Mouse (Mus musculus): ENCODE data around the gene Etv6.

Gene Etv6

DNA sequence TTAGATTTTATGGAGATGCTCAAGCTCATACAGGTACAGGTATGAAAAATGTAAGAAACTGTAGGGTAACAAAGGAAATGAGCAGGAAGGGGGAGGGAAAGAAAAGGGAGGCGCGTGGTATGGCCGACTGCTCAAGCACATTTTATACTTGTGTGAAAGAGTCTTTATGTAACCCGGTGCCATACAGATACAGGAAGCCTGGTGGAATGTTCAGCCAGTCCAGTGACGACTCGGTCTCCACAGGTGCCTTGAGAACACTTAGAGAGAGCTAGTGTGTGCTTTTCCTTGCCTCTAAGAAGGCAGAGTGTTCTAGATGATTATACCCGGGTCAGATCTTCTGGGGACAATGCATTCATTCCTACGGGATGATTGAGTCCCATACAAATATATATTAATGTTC, 215.9 kb downstream of the Etv6 start:
- no peak for DNase-seq (ENCODE audit: low spot score in 2 of 2)

- no peak for DNase-seq (ENCODE audit: low spot score in 2 of 2)
Observed at GRCm38 (mm10) chr6:134252081-134252755, 216.7 kb downstream of the Etv6 start.

DNA sequence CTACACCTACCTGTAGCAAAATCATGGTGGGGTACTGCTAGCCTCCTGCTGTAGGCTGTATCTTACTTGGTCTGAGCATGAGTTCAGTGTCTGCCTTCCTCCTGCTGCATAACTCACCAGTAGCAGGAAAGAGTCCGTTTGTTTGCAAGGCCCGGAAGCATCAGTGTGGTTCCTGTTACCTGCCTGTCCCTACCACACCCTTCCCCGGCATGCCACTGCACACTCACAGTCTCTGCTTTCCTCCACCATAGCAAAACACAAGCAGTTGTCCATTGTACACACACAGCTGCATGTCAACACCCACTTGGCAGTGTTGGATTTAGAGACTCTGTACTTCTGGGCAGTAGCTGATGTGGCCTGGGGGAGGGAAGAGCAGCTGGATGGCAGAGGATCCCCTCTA, 220.9 kb downstream of the Etv6 start:
- DNase-seq (ENCODE audit: low spot score in 2 of 2) = no peak

GRCm38 (mm10) chr6:134259913-134260312, 224.4 kb downstream of the Etv6 start:
- DNase-seq (ENCODE audit: low spot score in 2 of 2) = no peak

DNA sequence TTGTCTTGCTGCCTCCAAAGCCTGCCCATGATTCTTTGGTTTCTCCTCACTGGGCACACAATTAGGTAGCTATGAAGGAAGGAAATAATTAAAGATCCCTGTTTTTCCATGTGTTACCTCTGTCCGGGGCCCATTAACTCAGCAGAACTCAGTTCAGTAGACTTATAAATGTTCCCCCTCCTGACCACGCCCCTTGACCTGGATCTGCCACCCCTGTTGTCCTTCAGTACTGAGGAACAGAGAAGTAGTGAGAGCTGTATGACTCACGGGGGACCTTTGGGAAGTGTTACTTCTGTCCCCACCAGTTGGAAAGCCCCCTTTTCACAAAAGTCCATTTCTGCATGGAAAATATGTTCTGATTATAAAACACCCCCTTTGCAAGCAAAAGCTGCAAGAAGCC, 226.4 kb downstream of the Etv6 start:
- DNase-seq (ENCODE audit: low spot score in 2 of 2) = no peak

DNA sequence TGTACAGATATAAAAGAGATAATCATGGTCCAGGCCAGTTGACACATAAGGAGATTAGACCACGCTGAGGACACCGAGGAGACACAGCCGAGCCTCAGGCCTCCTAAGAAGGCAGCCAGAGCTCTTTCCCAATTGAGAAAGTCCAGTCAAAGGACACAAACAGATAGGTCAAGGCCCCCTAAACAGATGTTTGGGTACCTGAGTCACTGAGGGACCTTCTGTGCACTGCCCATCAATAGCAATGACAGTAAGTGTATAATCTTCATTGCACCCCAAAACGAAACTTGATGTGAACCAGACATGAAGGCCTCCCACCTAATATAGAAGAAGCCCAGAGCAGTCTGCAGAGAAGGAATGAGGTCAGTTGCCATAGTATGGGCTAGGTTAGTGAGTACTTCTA, 226.9 kb downstream of the Etv6 start:
- DNase-seq (ENCODE audit: low spot score in 2 of 2) = no peak

- no peak for DNase-seq (ENCODE audit: low spot score in 2 of 2)
Observed at GRCm38 (mm10) chr6:134262911-134263607, 227.6 kb downstream of the Etv6 start.

DNA sequence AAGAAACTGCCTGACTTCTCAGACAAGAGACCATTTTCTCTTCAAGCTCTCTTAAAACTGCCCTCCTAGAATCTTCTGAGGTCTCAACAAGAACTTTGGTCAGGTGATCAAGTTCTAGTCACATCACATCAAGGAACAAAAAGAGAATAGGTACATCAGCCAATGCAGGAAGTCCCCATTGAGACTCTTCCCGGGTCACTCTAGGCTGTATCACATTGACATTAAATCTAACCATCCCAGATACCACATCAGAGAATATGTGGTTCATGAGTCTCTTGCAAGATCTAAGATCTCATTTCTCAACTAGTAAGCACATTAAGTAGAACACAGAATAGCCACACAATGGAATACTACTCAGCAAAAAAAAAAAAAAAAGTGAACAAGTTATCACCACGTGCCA, 238.4 kb downstream of the Etv6 start:
- DNase-seq (ENCODE audit: low spot score in 2 of 2) = no peak

- DNase-seq (ENCODE audit: low spot score in 2 of 2) = no peak
Observed at GRCm38 (mm10) chr6:134276954-134277353, 241.5 kb downstream of the Etv6 start.

DNA sequence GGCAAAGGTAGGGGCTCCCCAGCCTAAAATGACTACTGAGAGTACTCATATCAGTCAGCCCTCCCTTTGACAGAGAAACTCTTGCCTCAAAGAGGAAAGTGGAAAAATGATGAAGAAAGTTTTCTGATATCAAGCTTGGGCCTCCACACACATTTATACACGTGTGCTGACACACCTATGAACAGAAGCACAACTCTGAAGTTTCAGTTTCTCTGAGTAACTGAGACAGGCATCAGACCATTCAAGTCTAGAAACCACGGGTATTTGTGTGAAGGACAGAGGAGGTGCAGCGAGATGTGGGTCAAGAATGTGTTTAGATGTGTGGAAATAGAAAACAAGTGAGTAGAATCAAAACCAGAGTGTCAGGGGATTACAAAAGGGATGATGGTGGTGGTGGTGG, 246.6 kb downstream of the Etv6 start:
- no peak for DNase-seq (ENCODE audit: low spot score in 2 of 2)

- DNase-seq (ENCODE audit: low spot score in 2 of 2) = no peak
Observed at GRCm38 (mm10) chr6:134291823-134292222, 256.3 kb downstream of the Etv6 start.

- DNase-seq (ENCODE audit: low spot score in 2 of 2) = no peak
Observed at GRCm38 (mm10) chr6:134292404-134292803, 256.9 kb downstream of the Etv6 start.

- no peak for DNase-seq (ENCODE audit: low spot score in 2 of 2)
Observed at GRCm38 (mm10) chr6:134293615-134294508, 258.4 kb downstream of the Etv6 start.

DNA sequence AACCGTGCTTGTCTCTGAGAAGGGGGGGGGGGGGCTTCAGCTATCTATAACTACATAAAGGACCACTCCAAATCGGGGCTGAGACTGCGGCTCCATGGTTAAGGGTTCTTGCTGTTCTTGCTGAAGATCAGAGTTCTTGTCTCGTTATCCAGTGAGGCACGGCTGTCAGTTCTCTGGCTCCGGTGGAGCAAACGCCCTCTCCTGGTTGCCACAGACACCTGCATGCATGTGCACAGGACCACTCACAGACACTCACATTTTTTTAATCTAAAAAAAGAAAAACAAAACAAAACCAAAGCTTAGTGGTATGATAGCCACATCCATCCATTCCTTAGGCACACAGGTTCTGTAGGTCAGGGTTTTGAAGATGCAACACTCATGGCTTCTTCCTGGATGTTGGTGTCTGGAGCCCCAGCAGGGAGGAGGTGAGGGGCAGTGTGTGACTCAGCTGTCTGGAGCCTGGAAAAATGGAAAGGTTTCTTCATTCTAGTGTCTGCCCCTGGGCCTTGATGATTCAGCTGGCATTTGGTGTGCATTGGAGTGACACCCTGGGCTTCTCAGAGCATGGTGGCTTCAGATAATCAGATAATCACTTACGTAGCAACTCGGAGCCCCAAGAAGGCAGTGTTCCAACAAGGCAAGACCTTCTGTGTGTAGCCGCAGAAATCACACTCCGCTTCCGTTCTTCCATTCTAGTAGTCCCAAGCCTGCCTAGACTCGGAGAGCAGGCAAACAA, 262.6 kb downstream of the Etv6 start:
- DNase-seq (ENCODE audit: low spot score in 2 of 2) = no peak

GRCm38 (mm10) chr6:134301951-134302350, 266.5 kb downstream of the Etv6 start:
- no peak for DNase-seq (ENCODE audit: low spot score in 2 of 2)

- DNase-seq (ENCODE audit: low spot score in 2 of 2) = no peak
Observed at GRCm38 (mm10) chr6:134311346-134311745, 275.8 kb downstream of the Etv6 start.

DNA sequence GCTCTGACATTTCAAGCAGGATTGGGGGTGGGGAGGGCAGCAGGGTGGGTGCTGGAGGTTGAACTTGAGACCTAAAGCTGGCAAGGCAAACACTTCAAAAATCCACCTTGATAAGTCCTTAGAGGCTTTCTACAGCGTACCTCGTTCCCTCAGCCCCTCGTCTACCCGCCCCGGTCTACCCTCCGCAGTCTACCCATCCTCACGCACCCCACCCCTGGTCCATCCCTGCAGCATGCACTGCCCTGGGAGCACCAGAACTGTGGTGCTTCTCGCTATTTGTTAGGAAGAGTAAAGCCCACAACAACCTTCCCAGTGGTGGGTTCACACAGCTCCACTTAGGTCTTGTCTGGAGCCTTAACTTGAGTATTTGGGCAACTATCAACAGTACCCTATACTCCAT, 277.1 kb downstream of the Etv6 start:
- no peak for DNase-seq (ENCODE audit: low spot score in 2 of 2)

DNA sequence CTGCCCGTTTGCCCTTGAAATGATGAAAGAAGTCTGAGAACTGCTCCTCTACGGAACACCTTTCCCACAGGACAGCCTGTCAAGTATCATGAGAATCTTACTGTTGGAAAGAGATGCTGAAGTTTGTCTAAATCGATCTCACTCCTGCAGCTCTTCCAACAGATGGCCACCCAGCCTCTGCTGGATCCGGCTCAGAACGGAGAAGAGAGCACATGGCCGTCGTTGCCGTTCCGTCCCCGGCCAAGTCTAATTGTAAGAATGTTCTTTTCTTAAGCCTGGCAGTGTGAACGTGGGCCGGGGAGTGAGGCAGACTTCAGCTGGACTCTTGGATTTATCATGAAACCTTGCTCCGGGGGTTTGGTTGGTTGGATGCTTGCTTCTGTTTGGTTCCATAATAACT, 281.9 kb downstream of the Etv6 start:
- DNase-seq (ENCODE audit: low spot score in 2 of 2) = no peak

All from thymus, postnatal 10 days (tissue).